Mouse (Mus musculus): ENCODE measurements around the gene Tgfbr2. TPM values are rescaled to one million over a fixed set of nuclear protein-coding genes. Genes with fewer than 3 reads are reported as not detected.

Gene Tgfbr2
- total RNA-seq, 4 experiments from 2014 or later = 15.0 to 17.6 (median 17.2) TPM

DNA sequence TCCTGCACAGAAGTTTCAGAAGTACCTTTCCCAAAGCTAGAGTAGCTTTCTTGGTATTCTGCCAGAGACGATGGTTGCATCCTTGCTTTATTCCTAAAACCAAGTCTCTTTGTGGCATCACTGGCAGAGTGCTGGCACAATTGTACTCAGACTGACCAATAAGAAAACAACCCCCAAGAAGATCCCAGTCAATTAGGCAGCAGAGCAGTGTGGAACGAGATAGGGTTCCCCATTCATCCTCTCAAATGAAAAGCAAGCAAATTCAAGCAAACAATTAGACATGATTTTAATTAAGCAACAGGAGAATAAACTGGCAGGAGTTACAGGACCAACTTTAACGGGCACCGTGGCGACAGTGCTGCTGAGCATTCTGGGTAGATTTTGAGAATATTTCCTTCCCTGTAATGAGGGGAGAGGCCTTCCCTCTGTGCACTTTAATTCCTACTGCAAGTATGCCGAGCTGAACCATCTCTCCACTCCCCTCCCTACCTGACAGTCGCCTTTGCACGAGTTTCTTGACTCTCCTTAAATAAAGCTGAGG lies 56.8 kb downstream of the Tgfbr2 start:
- DNase-seq (ENCODE audit: low spot score in 2 of 2) = no peak

DNA sequence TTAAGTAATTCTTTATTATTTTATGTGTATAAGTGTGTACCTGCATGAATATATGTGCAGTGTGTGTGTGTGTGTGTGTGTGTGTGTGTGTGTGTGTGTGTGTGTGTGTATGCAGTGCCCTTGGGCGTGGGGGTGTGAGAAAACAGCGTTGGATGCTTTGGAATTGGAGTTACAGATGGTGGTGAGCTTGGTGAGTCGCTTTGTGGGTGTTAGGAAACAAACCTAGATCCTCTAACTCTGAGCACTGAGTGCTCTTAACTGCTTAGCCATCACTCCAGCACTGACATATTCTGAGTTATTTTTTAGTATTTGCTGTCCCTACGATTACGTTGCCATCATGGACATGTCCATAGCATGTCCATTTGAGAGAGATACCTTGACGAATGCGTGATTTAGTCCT lies 59.3 kb downstream of the Tgfbr2 start:
- DNase-seq (ENCODE audit: low spot score in 2 of 2) = no peak

DNA sequence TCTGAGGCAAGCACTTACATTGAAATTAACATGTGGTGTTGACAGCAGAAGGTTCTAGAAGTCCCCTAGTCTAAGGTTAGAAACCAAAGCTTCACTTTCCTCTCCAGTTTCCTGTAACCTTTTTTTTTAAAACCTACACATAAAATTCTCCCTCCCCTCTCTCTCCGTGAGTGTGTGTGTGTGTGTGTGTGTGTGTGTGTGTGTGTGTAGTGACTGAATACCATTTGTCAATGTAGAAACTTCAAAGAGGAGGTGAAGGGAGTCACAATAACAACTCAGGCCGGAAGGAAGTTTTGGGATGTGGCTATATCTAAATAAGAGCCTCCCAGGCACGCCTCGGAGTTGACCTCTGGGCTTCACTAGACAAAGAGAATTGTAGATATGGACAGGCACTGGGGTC lies 60.8 kb downstream of the Tgfbr2 start:
- DNase-seq (ENCODE audit: low spot score in 2 of 2) = no peak

DNA sequence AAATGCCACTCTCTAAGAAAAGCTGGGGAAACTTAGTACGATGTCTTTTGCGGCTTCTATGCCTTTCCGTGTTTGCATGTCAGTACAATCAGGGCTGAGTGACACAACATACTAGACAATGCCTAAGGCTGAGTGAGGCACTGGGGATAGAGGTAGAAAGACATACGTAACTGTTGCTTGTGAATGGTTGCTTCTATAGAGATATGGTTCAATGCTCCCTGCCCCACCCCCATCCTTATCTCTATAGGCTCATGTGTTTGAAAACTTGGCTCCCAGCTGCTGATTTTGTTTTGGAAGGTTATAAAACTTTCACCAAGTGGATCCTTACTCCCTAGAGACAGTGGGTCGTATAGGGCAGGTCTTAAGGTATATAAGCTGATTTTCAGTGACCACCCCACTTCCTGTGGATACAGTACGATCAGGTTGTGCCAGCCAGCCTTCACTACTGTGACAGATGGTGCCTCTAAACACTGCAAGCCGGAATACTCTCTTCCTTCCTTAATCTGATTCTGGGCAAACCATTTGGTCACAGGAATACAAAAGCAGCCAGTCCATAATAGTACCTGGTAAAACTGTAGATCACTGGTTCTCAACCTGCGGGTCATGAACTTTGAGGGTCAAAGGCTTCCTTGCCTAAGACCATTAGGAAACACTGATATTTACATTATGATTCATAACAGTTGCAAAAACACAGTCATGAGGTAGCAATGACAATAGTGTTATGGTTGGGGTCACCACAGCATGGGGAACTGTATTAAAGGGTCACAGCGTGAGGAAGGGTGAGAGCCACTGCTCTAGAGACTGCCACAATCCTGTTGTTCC lies 63.8 kb downstream of the Tgfbr2 start:
- no peak for DNase-seq (ENCODE audit: low spot score in 2 of 2)

DNA sequence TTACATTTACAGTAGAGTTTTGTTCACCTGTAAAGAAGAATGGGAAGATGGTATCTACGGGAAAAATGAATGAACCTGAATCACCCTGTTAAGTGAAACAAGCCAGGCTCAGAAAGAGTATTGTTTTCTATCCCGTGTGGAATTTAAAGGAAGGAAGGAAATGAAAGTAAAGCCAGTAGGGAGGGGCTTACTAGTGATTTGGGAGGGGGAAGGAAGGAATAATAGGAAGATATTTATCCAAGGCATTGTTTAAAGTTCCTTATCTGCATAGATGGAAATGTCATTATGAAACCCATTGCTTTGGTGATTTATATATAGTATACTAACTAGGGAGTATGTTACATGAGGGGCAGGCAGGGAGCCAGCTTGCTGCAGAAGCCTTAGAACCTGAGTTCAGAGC lies 66.4 kb downstream of the Tgfbr2 start:
- no peak for DNase-seq (ENCODE audit: low spot score in 2 of 2)

DNA sequence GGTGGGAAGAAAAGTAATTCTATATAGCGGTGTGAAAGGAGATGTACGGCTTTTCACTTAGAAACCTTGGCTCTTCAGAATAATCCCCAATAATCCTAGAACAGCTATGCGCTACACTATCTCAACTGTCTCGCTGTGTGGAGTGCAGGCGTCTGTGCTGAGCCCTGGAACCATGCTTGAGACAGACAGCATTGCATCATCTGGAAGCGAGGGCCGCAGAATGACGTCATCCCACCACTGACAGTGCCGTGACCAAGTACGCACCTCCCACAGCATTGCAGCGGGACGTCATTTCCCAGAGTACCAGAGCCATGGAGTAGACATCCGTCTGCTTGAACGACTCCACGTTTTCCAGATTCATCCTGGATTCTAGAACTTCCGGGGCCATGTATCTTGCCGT lies 70.4 kb downstream of the Tgfbr2 start:
- DNase-seq (ENCODE audit: low spot score in 2 of 2) = no peak

DNA sequence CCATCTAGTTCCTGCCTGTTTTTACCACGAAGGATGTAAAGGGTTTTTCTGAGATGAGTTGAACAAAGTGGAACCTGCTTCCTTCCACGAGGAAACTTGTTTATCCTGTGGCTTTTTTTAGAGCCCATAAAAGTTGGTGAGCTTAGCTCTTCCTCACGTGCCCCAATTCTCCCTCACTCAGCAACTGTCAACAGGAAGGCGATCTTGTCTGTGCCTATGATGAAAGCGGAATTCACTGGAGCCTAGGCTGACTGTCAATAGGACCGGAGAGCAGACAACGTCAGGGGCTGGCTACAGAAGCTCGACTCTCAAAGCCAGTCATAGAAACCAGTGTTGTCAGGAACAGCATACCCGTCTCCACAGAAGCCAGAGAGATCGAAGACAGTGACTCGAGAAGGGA lies 73.3 kb downstream of the Tgfbr2 start:
- no peak for DNase-seq (ENCODE audit: low spot score in 2 of 2)

DNA sequence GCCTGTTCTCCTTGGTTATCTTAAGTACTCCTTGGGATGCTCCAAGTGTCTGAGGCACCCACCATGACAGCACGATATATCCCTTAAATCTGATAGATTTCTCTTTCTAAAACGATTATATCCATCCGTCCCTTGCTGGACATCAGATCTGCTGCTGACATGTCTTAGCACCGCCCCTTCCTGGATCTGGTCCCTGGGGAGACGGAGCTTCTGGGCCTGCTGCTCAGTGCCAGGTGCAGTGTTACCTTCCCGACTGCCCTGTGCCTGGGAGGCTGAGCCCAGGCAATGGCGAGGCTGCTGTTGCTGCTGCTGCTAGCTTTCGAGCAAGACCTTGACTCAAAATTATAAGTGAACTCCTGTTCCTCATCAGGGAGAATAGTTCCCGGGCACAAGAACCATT lies 75.1 kb downstream of the Tgfbr2 start:
- peak in 1 of 2 experiments; percentile 33 for DNase-seq (ENCODE audit: low spot score in 2 of 2)

DNA sequence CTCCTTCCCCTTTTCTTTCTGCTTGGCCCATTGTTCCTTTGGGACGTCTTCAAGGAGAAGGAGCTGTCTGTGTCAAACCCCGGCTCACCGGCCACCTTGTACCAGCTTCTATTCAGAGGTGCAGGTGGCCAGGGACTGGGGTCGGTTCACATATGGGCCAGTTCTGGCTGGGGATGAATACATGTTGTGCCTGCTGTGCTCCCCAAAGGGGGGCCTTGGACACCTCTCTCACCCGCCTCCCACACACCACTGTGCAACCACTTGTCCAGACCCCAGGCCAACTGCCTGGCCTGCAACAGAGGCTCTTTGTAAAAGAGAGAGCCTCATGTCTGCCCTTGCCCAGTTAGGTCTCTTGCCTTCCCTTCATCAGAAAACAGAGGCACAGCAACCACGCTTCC lies 75.6 kb downstream of the Tgfbr2 start:
- no peak for DNase-seq (ENCODE audit: low spot score in 2 of 2)

DNA sequence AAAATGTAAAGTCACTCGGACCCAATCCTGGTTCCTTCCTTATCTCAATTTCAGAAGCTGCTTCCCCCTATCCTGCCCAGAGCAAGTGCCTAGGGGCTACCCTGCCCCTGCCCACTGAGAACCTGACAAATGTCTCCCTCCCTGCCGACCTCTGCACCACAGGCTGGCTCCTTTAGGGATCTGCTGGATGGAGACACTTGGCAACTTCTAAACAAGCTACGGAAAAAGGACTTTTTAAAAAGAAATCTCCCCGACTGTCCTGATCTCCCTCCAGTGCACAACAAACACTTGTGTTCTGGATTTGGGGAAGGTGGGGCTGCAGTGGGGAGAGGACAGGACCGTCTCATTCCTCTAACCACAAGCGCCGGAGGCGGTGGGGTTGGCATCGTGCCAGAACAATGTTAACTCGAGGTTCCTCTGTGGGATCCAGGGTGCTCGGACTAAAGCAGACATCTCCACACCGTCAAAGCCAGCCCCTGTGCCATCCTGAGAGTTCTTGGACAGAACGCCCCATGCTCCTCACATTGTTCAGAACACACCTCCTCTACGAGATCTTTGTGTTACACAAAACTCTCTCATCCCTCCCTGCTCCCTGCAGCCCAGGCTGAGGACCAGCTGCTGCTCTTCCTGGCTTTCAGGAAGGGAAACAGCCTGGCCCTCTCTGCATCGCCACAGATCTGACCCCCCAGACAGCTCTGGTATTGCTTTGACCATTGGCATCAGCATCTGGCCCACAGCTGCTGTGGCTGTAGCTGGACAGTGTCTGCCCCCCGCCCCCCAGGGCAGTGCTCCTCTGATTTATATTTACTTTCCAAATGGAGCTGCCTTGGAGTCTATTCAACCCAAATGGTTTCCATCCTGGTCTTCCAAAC lies 76.2 kb downstream of the Tgfbr2 start:
- peak in 1 of 2 experiments; percentile 38 for DNase-seq (ENCODE audit: low spot score in 2 of 2)

DNA sequence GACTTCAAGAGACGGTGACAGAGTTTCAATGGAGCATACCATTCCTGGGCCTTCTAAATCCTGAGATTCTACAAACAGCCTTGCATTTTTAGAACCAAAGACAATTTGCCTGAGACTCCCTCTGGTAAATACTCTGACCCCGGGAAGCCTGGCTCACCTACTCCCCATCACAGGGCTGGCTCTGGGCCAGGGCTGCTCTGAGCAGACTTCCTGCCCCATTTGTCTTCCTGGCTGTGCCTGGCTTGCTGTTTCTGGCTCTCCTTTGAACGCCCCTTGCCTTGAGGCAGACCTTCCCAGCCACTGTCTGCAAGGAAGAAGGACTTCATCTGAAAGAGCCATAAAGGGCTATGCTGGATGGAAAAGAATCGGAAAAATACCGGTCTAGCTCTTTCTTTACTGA lies 83.2 kb downstream of the Tgfbr2 start:
- no peak for DNase-seq (ENCODE audit: low spot score in 2 of 2)

DNA sequence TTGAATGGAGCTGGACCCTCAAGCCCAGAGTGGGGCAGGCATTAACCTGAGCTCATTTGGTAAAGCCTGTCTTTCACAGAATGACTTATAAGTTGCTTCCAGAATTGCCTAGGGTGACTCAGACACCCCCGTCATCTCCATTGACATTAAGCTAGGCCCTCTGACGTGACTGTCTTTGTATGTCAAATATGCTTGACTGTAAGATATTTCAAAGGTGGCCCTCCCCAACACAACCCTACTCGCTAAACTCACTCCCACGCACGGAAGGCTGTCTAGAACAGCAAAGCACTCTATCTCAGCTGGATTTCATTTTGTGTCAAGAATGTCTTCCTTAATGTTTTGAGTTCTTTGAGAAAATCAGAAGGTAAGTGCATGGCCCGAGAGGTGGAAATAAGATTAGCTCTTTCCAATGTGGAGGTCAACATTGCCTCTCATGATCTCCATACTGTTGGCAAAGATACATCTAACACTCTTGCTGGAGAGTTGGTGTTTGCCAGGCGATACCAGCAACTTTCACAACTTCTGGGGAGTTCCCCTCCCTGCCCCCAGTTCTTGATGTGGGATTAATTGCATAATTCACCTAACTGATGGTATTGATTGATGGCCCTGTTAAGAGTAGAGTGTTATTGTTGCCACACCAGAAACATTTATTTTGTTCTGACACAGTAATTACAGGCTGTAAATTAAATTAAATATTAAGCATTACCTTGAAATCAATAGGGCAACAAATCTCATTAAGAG lies 83.9 kb downstream of the Tgfbr2 start:
- DNase-seq (ENCODE audit: low spot score in 2 of 2) = no peak

DNA sequence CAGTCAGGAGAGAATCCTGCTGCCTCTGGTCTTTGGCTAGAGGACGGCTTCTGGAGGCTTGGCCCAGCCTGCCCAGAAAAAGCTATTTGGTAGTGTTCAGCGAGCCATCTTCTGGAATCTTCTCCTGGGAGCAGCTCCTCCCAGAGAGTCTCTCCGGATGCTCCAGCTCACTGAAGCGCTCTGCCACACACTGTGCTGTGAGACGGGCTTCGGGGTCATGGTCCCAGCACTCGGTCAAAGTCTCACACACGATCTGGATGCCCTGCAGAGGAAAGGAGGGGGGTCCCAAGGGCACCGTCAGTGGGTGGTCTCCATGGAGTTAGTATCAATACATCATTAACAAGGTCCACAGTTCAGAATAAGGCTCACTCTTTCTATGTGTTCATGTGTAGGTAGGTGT lies 84.9 kb downstream of the Tgfbr2 start:
- no peak for DNase-seq (ENCODE audit: low spot score in 2 of 2)

DNA sequence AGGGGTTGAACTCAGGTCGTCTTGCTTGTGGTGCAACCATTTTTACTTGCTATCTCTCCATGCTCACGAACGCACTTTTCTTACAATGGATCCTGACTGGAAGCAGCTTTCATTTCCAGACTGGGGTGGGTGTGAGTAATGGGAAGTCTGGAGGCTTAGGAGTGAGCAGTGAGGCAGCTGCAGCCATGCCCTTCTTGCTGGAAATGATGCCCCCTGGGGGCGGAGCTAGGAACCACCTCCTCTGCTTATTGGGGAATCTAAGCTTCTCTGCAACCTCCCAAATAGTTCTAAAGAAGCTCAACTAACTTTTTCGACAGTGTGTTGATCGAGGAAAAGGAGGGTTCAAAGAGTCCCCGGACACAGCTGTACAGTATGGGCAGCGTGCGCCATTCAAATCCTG lies 86.2 kb downstream of the Tgfbr2 start:
- DNase-seq (ENCODE audit: low spot score in 2 of 2) = no peak

DNA sequence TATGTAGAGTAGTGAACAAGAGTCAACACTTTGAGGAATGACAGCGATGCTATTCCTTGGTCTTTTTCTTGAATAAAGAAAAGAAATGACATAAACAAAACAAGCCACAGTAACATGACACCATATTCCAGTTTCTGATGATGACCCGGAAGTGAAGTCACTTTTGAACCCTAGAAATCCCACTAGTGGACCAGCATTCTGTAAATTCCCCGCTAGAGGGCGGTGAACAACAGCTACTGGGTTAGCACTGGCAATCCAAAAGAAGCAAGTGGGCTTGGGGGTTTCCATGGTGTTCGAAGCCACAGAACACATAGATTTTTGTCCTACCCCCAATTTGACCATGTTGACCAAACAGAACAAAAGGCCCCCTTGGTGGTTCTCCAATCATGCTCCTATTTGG lies 87.3 kb downstream of the Tgfbr2 start:
- peak; percentile 63 to 65 for DNase-seq (ENCODE audit: low spot score in 2 of 2)

DNA sequence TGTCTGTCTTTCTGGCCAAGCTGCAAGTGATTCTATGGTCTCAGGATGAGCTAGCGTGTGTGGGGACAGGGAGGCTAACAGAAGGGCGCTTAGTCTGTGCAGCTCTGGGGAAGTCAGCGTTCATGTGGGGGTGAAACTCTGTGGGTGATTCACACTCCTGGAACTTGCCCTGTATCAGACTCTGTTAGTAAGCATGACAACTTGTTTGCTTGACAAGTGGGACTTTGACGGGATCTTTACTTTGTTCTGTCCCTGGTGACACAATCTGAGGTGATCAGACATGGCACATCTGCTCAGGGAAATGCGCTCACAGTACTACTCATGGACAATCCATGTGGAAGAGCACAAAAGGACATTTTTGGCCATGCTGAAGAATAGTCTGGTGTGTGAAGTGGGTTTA lies 87.9 kb downstream of the Tgfbr2 start:
- no peak for DNase-seq (ENCODE audit: low spot score in 2 of 2)

DNA sequence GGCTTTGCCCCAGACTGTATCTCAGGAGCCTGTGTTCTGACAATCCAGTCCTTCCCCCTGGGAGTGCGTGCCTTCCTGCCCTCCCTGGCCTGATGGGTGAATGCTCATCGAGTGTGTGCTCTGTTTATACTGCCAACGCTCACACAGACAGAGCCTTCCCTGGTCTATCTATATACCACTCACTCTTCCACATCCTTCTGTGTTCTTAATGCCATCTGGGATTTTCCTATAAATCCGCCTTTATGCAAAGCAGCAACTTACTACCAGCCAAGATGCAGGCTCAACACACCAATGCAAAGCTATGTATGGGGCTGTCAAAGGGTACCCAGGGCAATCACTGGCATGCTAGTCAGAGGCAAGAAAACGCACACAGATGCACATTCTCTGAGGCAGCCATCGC lies 89.2 kb downstream of the Tgfbr2 start:
- no peak for DNase-seq (ENCODE audit: low spot score in 2 of 2)

DNA sequence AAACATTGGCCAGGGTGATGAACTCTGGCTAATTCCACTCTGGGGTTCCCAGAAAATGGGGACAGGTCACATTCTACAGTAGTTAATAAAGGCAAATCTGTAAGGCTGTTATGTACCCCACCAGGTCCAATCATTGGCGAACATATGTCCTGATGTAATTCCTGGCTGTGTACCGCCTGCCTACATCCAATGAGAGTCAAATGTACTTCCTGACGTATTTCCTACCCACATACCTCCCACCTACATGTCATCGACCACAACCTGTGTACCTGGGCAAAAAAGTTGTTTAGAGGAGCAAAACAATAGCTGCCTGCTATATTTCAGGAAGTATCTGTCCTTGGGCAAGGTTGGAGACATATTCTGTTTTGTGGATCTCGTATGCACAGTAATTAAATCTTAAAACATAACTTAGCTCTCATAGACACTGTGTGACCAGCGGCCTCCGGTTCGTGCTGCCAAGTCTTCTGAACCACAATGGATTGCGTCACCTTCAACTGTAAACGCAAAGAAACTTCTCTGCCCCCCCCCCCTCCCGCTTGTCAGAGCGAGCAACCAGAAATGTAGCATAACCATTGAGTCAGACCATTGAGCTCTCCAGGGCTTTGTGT lies 90.7 kb downstream of the Tgfbr2 start:
- DNase-seq (ENCODE audit: low spot score in 2 of 2) = no peak

DNA sequence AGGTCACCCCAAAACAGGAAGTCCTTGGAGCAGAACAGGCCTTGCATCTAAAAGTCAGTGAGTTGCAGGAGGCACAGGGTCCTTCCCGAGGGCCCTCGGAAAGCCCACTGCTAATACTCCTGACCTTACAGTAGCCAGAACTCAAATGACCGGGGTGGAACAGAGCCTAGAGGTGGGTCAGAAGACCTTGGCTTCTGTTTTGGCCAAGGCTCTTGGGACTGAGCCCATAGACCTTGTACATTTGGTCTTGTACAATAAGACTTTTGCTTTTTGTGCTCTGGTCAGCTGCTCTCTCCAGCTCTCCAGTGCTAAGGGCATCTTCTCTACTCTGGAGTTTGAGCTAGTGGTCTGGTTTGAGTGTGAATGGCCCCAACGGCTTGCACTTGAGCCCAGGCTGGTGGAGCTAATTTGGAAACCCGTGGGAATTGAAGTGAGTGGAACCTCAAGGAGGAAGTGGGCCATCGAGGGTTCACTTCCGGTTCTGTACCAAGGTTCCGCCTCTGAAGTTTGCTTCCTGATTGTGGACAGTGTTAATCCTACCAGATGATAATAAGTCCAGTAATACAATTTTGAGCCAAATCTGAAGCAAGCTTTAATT lies 91.3 kb downstream of the Tgfbr2 start:
- DNase-seq (ENCODE audit: low spot score in 2 of 2) = no peak

DNA sequence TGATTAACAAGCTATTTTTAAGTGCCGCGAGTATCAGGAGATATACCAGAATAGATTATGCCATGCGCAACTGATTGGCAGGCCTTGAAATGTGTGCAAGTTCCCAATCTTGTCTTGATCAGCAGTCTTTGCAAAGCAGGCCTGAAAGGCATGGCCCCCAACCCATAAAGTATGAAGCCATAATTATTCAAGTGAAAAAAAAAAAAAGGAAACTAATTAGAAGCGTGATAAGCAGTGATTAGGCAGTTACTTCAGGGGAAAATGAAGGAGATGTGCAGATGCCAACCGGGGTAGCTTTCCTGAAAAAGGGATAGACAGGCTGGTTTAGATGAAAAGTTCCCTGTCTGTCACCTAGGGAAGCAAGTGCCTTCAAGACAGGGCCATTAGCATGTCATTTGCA lies 91.9 kb downstream of the Tgfbr2 start:
- no peak for DNase-seq (ENCODE audit: low spot score in 2 of 2)

DNA sequence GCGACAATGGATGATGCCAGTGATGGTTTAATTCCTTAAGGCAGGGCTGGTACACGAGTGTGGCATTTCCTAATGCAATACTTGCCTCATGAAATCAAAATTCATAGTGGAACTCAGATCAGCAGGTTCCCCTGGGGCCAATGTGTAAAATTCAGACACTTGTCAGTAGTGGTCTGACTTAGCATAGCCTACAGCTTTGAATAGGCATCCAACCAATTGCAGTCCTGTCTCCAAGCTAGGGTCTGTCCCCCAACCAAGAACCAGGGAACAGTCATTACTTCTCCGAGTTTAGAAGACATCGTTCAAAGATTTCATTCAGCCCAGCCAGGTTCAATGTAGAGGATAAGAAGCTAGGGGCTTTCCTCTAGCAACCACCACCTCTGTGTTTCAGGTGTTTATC lies 93.4 kb downstream of the Tgfbr2 start:
- no peak for DNase-seq (ENCODE audit: low spot score in 2 of 2)
